In the genomic region with DNA sequence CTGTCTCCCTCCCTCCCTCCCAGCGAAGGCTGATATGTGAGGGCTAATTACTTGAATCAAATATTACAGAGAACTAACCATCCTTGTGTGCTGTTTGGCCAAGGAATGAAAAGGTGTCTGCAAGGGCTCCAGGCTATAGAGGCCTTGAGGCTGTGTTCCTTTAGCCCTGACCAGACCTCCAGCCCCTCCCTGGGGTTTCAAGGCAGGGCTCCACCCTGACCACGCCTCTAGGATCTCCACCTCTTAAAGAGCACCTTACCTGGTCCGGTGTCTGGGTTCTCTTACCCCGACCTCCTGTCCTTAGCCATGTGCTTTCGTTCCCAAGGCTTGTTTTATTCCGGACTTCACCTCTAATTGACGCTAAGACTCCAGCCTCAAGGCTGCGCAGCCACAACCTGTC, we compare ENCODE assay signal across 7 mouse cellular contexts.
DNase-seq lines count a peak whose midpoint lies in the region; ATAC-seq and TF ChIP-seq lines count a peak whose summit lies in the region.

No protein-coding gene starts in this region.

- peak; percentile 48; the same call in 1 of the 2 replicates for ATAC-seq in limb, embryonic 12.5 days (ENCODE audit: insufficient number of reproducible peaks, insufficient read depth, low FRiP score, low TSS enrichment, low read depth)
- ATAC-seq in forebrain, embryonic 14.5 days, result no peak
- peak; percentile 41 for ATAC-seq in intestine, embryonic 14.5 days (replicated peaks; ENCODE audit: low FRiP score, low TSS enrichment, low read depth)
- 0 out of 2 replicates have a peak, but pooled peaks have one; percentile 15 for ATAC-seq in midbrain, postnatal 0 days (ENCODE audit: low FRiP score)

- no peak overlapping the region for H3K27ac ChIP-seq in limb, embryonic 12.5 days
- no peak overlapping the region for H3K27ac ChIP-seq in limb, embryonic 10.5 days
- peak overlapping the region; percentile 65 for H3K27ac ChIP-seq in forebrain, embryonic 14.5 days (ENCODE audit: low read depth, low read length)
- H3K27ac ChIP-seq in intestine, embryonic 14.5 days (ENCODE audit: low read depth), result peak overlapping the region; percentile 54
- peak overlapping the region; percentile 69; the same call in 1 of the 2 replicates for H3K27ac ChIP-seq in midbrain, postnatal 0 days (ENCODE audit: low read depth, low read length)
- H3K27ac ChIP-seq in cerebellum, adult 2 months (ENCODE audit: insufficient read depth, low read length), result no peak overlapping the region

- H3K9me3 ChIP-seq in limb, embryonic 12.5 days, result no peaks in the 10 kb centered on the region
- H3K9me3 ChIP-seq in limb, embryonic 10.5 days (replicated peaks), result no peaks in the 10 kb centered on the region
- no peaks in the 10 kb centered on the region for H3K9me3 ChIP-seq in forebrain, embryonic 14.5 days (replicated peaks; ENCODE audit: control insufficient read depth, low read length)
- H3K9me3 ChIP-seq in intestine, embryonic 14.5 days (ENCODE audit: control insufficient read depth, low read length), result no peaks in the 10 kb centered on the region
- H3K9me3 ChIP-seq in midbrain, postnatal 0 days (ENCODE audit: low read length), result no peaks in the 10 kb centered on the region

- H3K36me3 ChIP-seq in limb, embryonic 12.5 days, result peaks cover 57% of the 10 kb centered on the region
- H3K36me3 ChIP-seq in limb, embryonic 10.5 days, result peaks cover 60% of the 10 kb centered on the region
- peaks cover 71% of the 10 kb centered on the region for H3K36me3 ChIP-seq in forebrain, embryonic 14.5 days (ENCODE audit: control insufficient read depth, insufficient read depth, low read length)
- peaks cover 40% of the 10 kb centered on the region for H3K36me3 ChIP-seq in intestine, embryonic 14.5 days (ENCODE audit: control insufficient read depth, insufficient read depth, low read length)
- H3K36me3 ChIP-seq in midbrain, postnatal 0 days (ENCODE audit: insufficient read depth, low read length), result peaks cover 42% of the 10 kb centered on the region

- no peak for DNase-seq in limb, embryonic 10.5 days (ENCODE audit: low spot score)
- DNase-seq in forebrain, embryonic 14.5 days (ENCODE audit: low spot score), result no peak
- no peak for DNase-seq in intestine, embryonic 14.5 days (ENCODE audit: low spot score)
- DNase-seq in midbrain, postnatal 0 days (ENCODE audit: low spot score), result no peak
- no peak for DNase-seq in cerebellum, adult 2 months
- no peak for DNase-seq in urinary bladder, adult 2 months (ENCODE audit: low spot score)

- no peak overlapping the region for H3K9ac ChIP-seq in limb, embryonic 12.5 days (replicated peaks)
- H3K9ac ChIP-seq in forebrain, embryonic 14.5 days (ENCODE audit: low read length), result no peak overlapping the region; the same call in 1 of the 2 replicates
- no peak overlapping the region for H3K9ac ChIP-seq in intestine, embryonic 14.5 days (ENCODE audit: low read length)
- H3K9ac ChIP-seq in midbrain, postnatal 0 days (replicated peaks; ENCODE audit: low read length, poor library complexity, severe bottlenecking), result 0 out of 2 replicates have a peak overlapping the region, but pooled peaks have one; percentile 19

- WGBS in limb, embryonic 12.5 days, result 27% methylated on average over 8 of the region's 8 CpGs
- 36% methylated on average over 8 of the region's 8 CpGs for WGBS in limb, embryonic 10.5 days
- 33% methylated on average over 8 of the region's 8 CpGs for WGBS in forebrain, embryonic 14.5 days
- 29% methylated on average over 8 of the region's 8 CpGs for WGBS in intestine, embryonic 14.5 days
- 26% methylated on average over 8 of the region's 8 CpGs for WGBS in midbrain, postnatal 0 days
- WGBS in cerebellum, adult 2 months, result 59% methylated on average over 8 of the region's 8 CpGs

- no peak for TF ChIP-seq CTCF in midbrain, postnatal 0 days (IDR thresholded peaks at IDR 0.05)
- TF ChIP-seq CTCF in cerebellum, adult 2 months (IDR thresholded peaks at IDR 0.05; ENCODE audit: borderline replicate concordance, insufficient read depth, low read depth, low read length), result no peak

- H3K4me1 ChIP-seq in limb, embryonic 12.5 days (replicated peaks), result peaks cover 25% of the 10 kb centered on the region
- H3K4me1 ChIP-seq in limb, embryonic 10.5 days, result peaks cover 33% of the 10 kb centered on the region
- peaks cover 20% of the 10 kb centered on the region for H3K4me1 ChIP-seq in forebrain, embryonic 14.5 days (ENCODE audit: control insufficient read depth, insufficient read depth, low read length)
- peaks cover 25% of the 10 kb centered on the region for H3K4me1 ChIP-seq in intestine, embryonic 14.5 days (replicated peaks; ENCODE audit: control insufficient read depth, insufficient read depth, low read length)
- 0 out of 2 replicates have a peak, but pooled peaks cover 7% of the 10 kb centered on the region for H3K4me1 ChIP-seq in midbrain, postnatal 0 days (ENCODE audit: insufficient read depth, low read length)
- H3K4me1 ChIP-seq in cerebellum, adult 2 months (ENCODE audit: control insufficient read depth, insufficient read depth, low read length), result peaks cover 33% of the 10 kb centered on the region

- H3K27me3 ChIP-seq in limb, embryonic 12.5 days, result no peaks in the 10 kb centered on the region
- H3K27me3 ChIP-seq in limb, embryonic 10.5 days (ENCODE audit: low read depth, poor library complexity, severe bottlenecking), result no peaks in the 10 kb centered on the region
- H3K27me3 ChIP-seq in forebrain, embryonic 14.5 days (replicated peaks; ENCODE audit: control insufficient read depth, insufficient read depth, low read length), result no peaks in the 10 kb centered on the region
- H3K27me3 ChIP-seq in intestine, embryonic 14.5 days (replicated peaks; ENCODE audit: control insufficient read depth, insufficient read depth, low read length), result no peaks in the 10 kb centered on the region
- H3K27me3 ChIP-seq in midbrain, postnatal 0 days (ENCODE audit: insufficient read depth, low read length), result no peaks in the 10 kb centered on the region
- H3K27me3 ChIP-seq in cerebellum, adult 2 months (ENCODE audit: control insufficient read depth, insufficient read depth, low read length), result no peaks in the 10 kb centered on the region

- H3K4me2 ChIP-seq in limb, embryonic 12.5 days, result no peak overlapping the region
- no peak overlapping the region for H3K4me2 ChIP-seq in forebrain, embryonic 14.5 days (ENCODE audit: low read length)
- H3K4me2 ChIP-seq in intestine, embryonic 14.5 days (ENCODE audit: low read length), result 0 out of 2 replicates have a peak overlapping the region, but pooled peaks have one; percentile 0
- H3K4me2 ChIP-seq in midbrain, postnatal 0 days (ENCODE audit: low read depth, low read length, poor library complexity, severe bottlenecking), result no peak overlapping the region

- TF ChIP-seq POLR2A in cerebellum, adult 2 months (IDR thresholded peaks at IDR 0.05; ENCODE audit: borderline replicate concordance, insufficient read depth, low read length), result no peak

- H3K4me3 ChIP-seq in limb, embryonic 12.5 days (replicated peaks), result no peak overlapping the region
- no peak overlapping the region for H3K4me3 ChIP-seq in limb, embryonic 10.5 days
- no peak overlapping the region for H3K4me3 ChIP-seq in forebrain, embryonic 14.5 days (ENCODE audit: low read depth, low read length)
- no peak overlapping the region for H3K4me3 ChIP-seq in intestine, embryonic 14.5 days (ENCODE audit: low read depth, low read length)
- no peak overlapping the region for H3K4me3 ChIP-seq in midbrain, postnatal 0 days (ENCODE audit: low read depth, low read length)
- H3K4me3 ChIP-seq in cerebellum, adult 2 months (replicated peaks; ENCODE audit: insufficient read depth, low read depth, low read length), result no peak overlapping the region

Comparison
In these comparisons a context has a peak if more than half of its experiments do, and no peak if none do; other contexts are left out.
1. H3K27ac ChIP-seq: peak in forebrain, embryonic 14.5 days (single experiment), intestine, embryonic 14.5 days (single experiment) and midbrain, postnatal 0 days (single experiment); none in limb, embryonic 12.5 days (single experiment), limb, embryonic 10.5 days (single experiment) and cerebellum, adult 2 months (single experiment).